Mouse (Mus musculus) lung, adult 2 months (tissue): ENCODE data around the gene Fuca1.

Source experiments
- CTCF ChIP-seq: fragments of 200-500 bp; IDR thresholded peaks from 2 replicates; pipeline ENCODE4 v1.5.1; 2011; ENCODE audit warnings: mild to moderate bottlenecking, low read length, control low read depth; ENCODE audit not compliant: insufficient read depth
- POLR2A ChIP-seq: fragments of 200-500 bp; IDR thresholded peaks from 2 replicates; pipeline ENCODE4 v1.6.1; 2011; ENCODE audit warnings: low read depth, mild to moderate bottlenecking, control low read depth, low read length, borderline replicate concordance; ENCODE audit errors: extremely low read depth

DNA sequence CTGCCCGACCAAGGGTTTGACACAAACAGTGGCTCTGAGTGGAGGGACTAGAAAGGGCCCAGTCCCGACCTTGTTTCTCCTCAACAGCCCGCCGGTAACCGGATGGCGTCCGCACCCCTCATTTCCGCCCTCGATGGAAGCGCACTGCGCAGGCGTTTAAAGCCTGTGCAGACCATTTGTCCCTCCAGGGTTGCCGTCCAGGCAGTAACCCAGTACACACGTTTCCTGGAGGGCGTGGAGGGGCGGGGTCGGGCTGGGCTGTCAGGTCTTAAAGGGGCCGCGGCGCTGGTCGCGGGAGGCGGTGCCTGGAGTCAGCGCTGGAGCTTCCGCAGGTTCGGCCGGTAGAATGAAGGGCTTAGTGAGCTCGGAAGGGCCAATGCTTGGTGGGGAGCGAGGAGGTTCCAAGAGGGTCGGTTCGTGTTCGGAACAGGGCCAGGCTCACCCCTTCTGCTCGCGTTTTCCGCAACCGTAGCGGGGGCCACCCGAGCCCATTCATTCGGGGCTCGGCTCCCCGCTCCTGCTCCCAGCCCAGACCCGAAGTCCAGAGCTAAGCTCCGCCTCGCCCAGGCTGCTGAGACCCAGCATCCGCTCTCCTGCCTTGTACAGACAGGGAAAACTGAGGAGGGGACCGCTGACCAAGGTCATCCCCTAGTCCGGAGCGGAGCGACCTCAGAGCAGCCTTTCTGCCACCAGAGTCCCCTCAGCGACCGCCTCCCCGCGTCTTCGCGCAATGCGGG, 43.1 kb downstream of the Fuca1 start, which contains the start of gene Gale:
- TF ChIP-seq CTCF (no peak), POLR2A (peak; percentile 96)
